Mouse (Mus musculus) adrenal gland, postnatal 36 days (tissue): ENCODE measurements around the gene Gda. TPM values are rescaled to one million over a fixed set of nuclear protein-coding genes. Genes with fewer than 3 reads are reported as not detected.
A peak's percentile ranks its signal among the peaks of the same experiment; 100 is the strongest.

Experiments
- DNase-seq, 2 experiments: peaks; one replicate each; pipeline ENCODE4 v3.0.0; 2021; ENCODE audit warnings: mixed read lengths in 1 of 2
- long read RNA-seq, 2 experiments: library from polyadenylated mRNA; stranded (forward); transcript quantifications; one replicate each; pipeline ENCODE4 v2.0.0; 2021; ENCODE audit warnings: borderline sequencing depth in 2 of 2
- total RNA-seq, 2 experiments: library from RNA; stranded (reverse); gene quantifications; 2 replicates each; pipeline ENCODE4 v1.2.3; 2021

Gene Gda
- 10 to 100 TPM in 1 of 2 experiments, 1 to 10 TPM in 1; 9.7 to 15.8 TPM for total RNA-seq
- long read RNA-seq, experiment 1, full-length matches to known transcripts: 3 of 4 reads
- long read RNA-seq, experiment 1, partial matches to known transcripts: 0 of 4 reads
- long read RNA-seq, experiment 1, other reads (novel, unspliced or antisense): 1 of 4 reads
- long read RNA-seq, experiment 2, full-length matches to known transcripts: 1 of 1 reads
- long read RNA-seq, experiment 2, partial matches to known transcripts: 0 of 1 reads
- long read RNA-seq, experiment 2, other reads (novel, unspliced or antisense): 0 of 1 reads

DNA sequence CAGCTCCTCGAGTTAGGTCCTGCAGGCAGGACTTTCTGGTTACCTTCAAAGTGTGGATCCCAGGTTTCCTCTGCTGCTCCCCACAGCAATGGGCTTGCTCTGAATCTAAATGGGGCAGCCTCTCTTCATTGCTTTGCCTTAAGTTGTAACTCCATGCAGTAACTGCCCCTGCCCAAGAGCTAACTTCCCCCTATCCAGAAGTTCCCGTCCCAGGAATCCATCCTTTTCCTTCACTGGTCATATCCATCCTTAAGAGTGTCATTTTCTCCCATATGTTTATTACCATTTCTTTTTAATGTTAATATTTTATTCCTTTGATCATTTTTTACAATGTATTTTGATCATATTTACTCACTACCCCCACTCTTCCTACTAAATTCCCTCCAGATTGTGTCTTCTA is at the start of gene Gda:
Gene Gda (minus strand): TSS at position 101 of the 400 bp plus-strand sequence.
- no peak for DNase-seq

DNA sequence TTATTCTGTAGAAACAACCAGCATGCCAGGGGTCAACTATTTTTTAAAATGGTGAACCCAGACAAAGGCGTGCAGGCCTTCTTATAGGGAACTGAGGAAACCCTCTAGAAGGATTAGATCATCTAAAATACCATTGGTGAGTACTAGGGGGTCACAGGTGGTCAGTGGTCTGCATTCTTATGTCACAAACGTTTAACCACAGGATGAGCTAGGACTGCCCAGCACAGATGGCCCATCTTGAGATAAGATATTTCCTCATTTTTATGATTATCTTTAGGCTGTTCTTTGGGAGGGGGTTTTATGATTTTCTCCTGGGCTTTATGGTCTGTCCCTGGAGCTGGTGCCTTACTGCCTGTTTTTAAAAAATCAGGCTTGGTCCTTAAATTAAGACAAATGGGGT is 47.0 kb upstream of the Gda start:
- no peak for DNase-seq

DNA sequence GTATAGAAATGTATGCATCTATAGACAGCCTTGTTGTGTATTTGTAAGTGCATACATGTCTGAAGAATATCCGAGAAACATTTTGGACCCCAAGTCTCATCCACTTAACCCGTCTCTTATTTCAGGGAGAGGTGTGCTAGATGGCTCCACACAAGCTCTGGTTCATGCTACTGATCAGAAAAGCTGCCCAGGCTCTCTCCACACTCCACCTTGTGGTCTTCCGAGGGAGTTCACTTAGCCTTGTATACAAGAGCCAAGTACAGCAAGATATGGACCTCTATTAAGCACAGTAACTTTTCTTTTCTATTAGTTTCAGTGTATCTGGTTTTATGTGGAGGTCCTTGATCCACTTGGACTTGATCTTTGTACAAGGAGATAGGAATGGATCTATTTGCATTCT is 36.9 kb upstream of the Gda start:
- peak; percentile 40 to 54 for DNase-seq

- no peak for DNase-seq
Measured at GRCm38 (mm10) chr19:21507561-21508232, 34.5 kb upstream of the Gda start.

- DNase-seq: no peak
Measured at GRCm38 (mm10) chr19:21507133-21507532, 33.9 kb upstream of the Gda start.

DNA sequence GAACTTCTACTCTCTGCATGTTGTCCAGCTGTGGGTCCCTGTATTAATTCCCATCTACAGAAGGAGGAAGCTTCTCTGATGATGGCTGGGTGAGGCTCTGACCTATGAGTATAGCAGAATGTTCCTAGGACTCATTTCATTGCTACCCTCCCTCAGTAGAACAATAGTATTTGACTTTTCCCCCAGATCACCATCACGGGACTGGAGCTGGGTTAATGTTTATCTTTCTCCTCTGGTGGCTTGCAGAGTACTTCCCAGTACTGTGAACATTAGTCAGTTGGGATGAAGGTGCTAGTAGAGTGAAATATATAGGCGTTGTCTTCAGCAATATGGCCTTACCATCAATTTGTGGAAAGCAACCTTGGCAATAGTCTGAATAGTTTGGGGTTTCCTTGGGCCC is 31.5 kb upstream of the Gda start:
- no peak for DNase-seq

- DNase-seq: no peak
Measured at GRCm38 (mm10) chr19:21499394-21499983, 26.2 kb upstream of the Gda start.

GRCm38 (mm10) chr19:21495817-21496216 is 22.6 kb upstream of the Gda start:
- DNase-seq: no peak

GRCm38 (mm10) chr19:21493807-21494521 is 20.7 kb upstream of the Gda start:
- no peak for DNase-seq

DNA sequence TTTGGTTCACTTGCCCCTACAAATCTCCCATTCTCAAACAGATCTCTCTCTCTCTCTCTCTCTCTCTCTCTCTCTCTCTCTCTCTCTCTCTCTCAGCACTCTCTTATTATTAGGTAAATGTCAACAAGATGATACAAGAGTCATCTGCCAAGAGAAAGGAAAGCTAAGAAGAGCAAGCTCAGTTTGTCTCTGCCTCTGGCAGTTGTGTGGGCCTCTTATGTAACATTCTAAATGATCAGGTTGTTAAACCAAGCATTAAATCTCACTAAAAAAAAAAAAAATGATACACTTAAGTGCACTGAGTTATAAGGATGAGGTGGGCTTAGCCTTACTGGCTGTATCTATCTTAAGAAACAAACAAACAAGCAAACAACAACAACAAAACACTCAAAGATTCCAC is 18.1 kb upstream of the Gda start:
- DNase-seq: no peak

- DNase-seq: no peak
Measured at GRCm38 (mm10) chr19:21487124-21487944, 14.1 kb upstream of the Gda start.

GRCm38 (mm10) chr19:21482096-21482495 is 8.9 kb upstream of the Gda start:
- peak; percentile 43 to 56 for DNase-seq

DNA sequence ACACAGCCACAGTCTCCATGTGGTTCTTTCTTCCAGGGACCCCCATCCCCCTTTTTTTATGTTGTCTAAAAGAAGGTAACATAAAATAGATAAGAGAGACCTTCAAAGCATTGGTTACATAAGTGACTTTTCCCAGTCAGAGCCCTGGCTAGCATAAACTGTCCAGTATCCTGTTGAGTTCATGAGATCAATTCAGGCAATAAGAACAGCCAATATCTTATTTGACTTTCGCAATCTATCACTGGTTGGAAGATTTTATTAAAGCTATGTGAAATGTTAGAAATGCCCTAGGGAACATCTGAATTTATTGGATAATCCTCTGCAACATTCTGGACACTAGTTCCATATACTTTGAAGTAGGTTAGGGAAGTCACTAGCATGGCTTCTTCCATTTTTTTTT is 7.8 kb upstream of the Gda start:
- DNase-seq: no peak

DNA sequence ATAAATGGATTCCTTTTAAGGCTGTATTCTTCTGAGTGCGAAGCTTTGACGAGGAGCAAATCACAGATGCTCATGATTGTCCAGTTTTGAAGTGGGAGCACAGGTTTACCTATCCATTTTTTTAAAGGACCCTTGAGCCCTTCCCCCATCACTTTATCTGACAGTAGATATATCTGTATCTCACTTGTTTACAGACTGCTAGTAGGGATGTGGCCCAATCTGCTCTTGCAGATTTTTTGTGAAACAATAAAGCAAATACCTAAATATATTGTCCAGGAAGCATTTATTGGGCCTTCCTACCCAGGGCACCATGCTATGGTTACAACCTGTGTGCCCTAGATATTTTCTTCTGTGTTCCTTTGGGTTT is 6.8 kb upstream of the Gda start:
- DNase-seq: no peak

DNA sequence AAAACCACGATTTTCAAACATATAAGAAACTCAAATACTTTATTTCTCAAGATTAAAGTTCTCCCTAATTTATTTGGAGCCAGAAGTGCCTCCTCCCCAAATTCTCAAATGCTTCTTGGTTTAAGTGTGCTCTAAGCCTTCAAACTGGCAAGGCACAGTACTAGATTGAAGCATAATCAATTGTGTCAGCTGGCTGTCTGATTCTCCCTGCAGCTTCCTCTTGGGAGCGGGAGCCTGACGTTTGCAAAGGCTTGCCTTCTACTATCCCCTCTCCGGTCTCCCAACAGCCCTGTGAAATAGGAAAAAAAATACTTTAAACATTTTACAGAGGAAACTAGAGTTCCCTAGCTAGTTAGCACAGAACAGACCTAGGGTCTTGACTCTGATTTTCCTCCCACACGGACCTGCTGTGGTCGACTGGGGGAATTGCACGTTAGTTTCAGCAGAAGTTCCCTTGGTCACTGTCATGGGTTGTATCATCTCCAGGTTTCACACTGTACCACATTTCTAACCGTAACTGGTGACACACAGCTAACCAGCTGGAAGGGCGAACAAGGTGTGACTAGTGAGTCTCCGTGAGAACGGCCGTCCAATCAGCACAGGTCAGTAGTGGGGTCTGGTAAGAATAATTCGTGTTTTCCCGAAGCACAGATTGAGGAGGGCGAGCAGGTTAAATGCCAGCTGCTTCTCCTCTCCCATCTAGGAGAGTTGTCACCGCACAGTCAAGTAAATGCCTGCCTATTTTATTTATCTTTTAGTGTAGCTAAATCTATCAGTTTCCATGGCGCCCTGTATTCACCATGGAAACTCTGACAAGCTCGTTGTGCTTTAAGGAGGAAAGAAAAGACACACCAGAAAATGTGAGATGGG is 6.2 kb upstream of the Gda start:
- no peak for DNase-seq

GRCm38 (mm10) chr19:21478538-21478937 is 5.3 kb upstream of the Gda start:
- no peak for DNase-seq

GRCm38 (mm10) chr19:21477780-21478179 is 4.5 kb upstream of the Gda start:
- DNase-seq: no peak

GRCm38 (mm10) chr19:21476782-21477181 is 3.5 kb upstream of the Gda start:
- no peak for DNase-seq

DNA sequence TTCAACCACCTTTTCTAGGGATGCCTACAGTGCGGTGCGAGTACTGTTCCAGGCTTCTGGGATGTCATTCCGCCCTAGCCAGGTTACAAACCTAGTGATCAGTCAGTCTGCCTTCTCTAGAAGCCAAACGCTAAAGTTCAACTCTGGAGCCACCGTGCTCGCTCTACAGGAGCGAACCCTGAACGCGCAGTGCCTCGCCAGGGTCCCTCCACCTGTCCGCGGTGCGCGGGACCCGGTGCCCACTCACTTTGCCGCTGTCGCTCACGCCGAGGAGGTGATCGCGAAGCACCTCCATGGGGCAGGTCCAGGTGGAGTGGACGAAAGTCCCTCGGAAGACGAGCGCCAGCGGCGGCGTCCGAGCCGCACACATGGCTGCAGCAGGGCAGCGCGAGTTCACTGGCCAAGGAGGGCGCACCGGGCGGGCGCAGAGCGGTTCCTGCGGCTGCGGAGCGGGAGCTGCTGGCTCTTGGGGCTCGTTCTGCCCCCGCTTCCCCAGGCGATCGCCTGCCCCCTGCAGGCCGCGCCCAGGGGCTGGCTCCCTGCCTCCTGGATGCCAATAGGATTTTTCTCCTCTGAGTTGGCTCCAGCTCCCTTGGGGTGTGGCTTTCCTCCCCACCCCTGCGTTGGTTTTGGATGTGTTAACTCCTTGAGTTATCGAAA is 994 bp downstream of the Gda start:
- peak; percentile 89 to 90 for DNase-seq

DNA sequence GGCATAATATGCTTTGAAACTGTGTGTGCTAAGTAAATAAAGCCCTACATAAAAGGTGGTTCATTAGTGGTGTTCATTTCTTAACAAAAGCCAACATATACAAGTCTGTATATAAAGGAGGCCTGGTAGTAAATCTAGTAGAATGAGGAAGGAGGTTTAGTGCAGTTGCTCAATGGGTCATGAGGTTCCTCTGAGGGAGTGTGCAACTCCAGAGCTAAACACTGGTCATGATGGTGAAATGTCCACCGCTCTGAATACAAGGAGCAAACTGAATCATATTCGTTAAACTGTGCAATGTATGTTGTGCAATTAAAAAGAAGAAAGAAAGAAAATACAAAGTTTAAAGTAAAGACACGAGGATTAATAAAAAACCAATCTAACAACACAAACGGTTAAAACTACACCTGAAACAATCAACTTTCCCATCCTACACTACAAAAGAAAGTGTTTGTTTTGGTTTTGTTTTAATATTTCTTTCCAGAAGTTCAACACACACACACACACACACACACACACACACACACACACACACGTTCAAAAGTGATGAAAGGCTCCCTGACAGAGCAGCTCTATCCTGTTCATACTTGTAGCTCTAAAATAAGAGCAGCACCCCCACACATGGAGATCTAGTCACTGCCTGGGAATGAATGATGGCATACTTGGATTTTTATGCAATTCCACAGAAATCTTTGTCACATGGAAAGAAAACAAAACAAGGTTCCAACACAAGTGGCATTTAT is 11.9 kb downstream of the Gda start:
- no peak for DNase-seq
